Mouse (Mus musculus): Measurements from ENCODE around the gene Pigk.

DNA sequence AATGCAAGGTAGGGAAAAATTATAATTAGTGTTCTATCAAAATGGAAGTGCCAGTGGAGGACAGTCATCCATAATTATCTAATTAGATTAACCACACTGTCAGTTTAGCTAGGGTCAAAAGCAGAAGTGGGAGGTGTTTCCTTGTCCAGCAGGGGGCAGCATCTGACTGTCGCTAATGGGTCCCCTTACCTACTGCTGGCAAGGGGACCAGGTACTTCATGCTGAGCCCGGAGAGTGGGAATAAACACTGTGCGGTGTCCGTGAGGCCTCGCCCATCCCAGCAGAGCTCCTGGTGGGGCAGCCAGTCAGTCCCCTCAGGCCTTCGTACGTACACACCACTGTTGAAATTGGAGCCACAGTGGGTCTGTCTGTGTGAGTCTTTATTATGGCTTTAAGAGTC, 69.9 kb downstream of the Pigk start:
- TF ChIP-seq CTCF (IDR thresholded peaks at IDR 0.05; ENCODE audit: low read depth, low read length) (peak; percentile 72), TAL1 (conservative IDR thresholded peaks at IDR 0.05; ENCODE audit: low read depth, low read length) (no peak), GATA2 (IDR thresholded peaks at IDR 0.05; ENCODE audit: borderline replicate concordance, low read depth, low read length) (no peak)

Data from G1E (cell line).